Mouse (Mus musculus): ENCODE data around the gene B3gat3. TPM values are rescaled to one million over a fixed set of nuclear protein-coding genes. Genes with fewer than 3 reads are reported as not detected.

B3gat3 gene
- polyA plus RNA-seq, 1 experiment from 2014 or later, result 20.1 TPM

GRCm38 (mm10) chr19:8929224-8930088, 9.3 kb downstream of the B3gat3 start, which contains the start of the genes Rom1 and Eml3:
TSS of gene Rom1 (minus strand) at chr19:8929356.
TSS of gene Eml3 (plus strand) at chr19:8929552.
- Histone ChIP-seq H3K4me3 (replicated peaks) (peak within 1 kb of the TSS; percentile 79), H3K4me2 (peak within 1 kb of the TSS; percentile 85), H3K27ac (peak within 1 kb of the TSS; percentile 90), H3K9me3 (replicated peaks) (no peaks in the 10 kb centered on the region), H3K27me3 (no peaks in the 10 kb centered on the region), H3K4me1 (replicated peaks) (peaks cover 51% of the 10 kb centered on the region), H3K36me3 (peaks cover 59% of the 10 kb centered on the region), H3K9ac (peak within 1 kb of the TSS; percentile 81)
- ATAC-seq (ENCODE audit: low read depth), result peak; percentile 78
- WGBS (ENCODE audit: insufficient replicate concordance), result under 1% methylated on average over 70 of the region's 74 CpGs
- DNase-seq, result peak; percentile 80

GRCm38 (mm10) chr19:8930117-8930516, 9.9 kb downstream of the B3gat3 start:
- Histone ChIP-seq H3K9ac (peak overlapping the region; percentile 81), H3K4me1 (replicated peaks) (peaks cover 49% of the 10 kb centered on the region), H3K4me2 (peak overlapping the region; percentile 85), H3K27ac (peak overlapping the region; percentile 90), H3K27me3 (no peaks in the 10 kb centered on the region), H3K9me3 (replicated peaks) (no peaks in the 10 kb centered on the region), H3K4me3 (replicated peaks) (peak overlapping the region; percentile 79), H3K36me3 (peaks cover 64% of the 10 kb centered on the region)
- DNase-seq (no peak), ATAC-seq (ENCODE audit: low read depth) (no peak)
- 9% methylated on average over 11 of the region's 11 CpGs for WGBS (ENCODE audit: insufficient replicate concordance)

- H3K4me2 ChIP-seq, result peak overlapping the region; percentile 85
- no peak for DNase-seq
- ATAC-seq (ENCODE audit: low read depth), result no peak
- peak overlapping the region; percentile 79 for H3K4me3 ChIP-seq (replicated peaks)
- H3K27ac ChIP-seq, result no peak overlapping the region
- peaks cover 63% of the 10 kb centered on the region for H3K36me3 ChIP-seq
- peak overlapping the region; percentile 81 for H3K9ac ChIP-seq
- H3K9me3 ChIP-seq (replicated peaks), result no peaks in the 10 kb centered on the region
- WGBS (ENCODE audit: insufficient replicate concordance), result 78% methylated on average over 7 of the region's 7 CpGs
- peaks cover 48% of the 10 kb centered on the region for H3K4me1 ChIP-seq (replicated peaks)
- H3K27me3 ChIP-seq, result no peaks in the 10 kb centered on the region
These were observed 10.6 kb downstream of the B3gat3 start for GRCm38 (mm10) chr19:8930771-8931170.

- Histone ChIP-seq H3K9me3 (replicated peaks) (no peaks in the 10 kb centered on the region), H3K9ac (no peak overlapping the region), H3K36me3 (peaks cover 79% of the 10 kb centered on the region), H3K27ac (no peak overlapping the region), H3K4me1 (replicated peaks) (peaks cover 16% of the 10 kb centered on the region), H3K4me3 (replicated peaks) (no peak overlapping the region), H3K27me3 (no peaks in the 10 kb centered on the region), H3K4me2 (no peak overlapping the region)
- 89% methylated on average over 2 of the region's 2 CpGs for WGBS (ENCODE audit: insufficient replicate concordance)
- DNase-seq (no peak), ATAC-seq (ENCODE audit: low read depth) (no peak)
These were observed 16.6 kb downstream of the B3gat3 start for GRCm38 (mm10) chr19:8936736-8937135.

GRCm38 (mm10) chr19:8940526-8941133, 20.5 kb downstream of the B3gat3 start:
- Histone ChIP-seq H3K4me3 (replicated peaks) (peak overlapping the region; percentile 98; the same call in 1 of the 2 replicates), H3K9ac (peak overlapping the region; percentile 100; the same call in 1 of the 2 replicates), H3K27ac (peak overlapping the region; percentile 98; the same call in 1 of the 2 replicates), H3K36me3 (peaks cover 67% of the 10 kb centered on the region), H3K27me3 (no peaks in the 10 kb centered on the region), H3K9me3 (replicated peaks) (no peaks in the 10 kb centered on the region), H3K4me1 (replicated peaks) (peaks cover 45% of the 10 kb centered on the region), H3K4me2 (peak overlapping the region; percentile 78)
- DNase-seq, result no peak
- ATAC-seq (ENCODE audit: low read depth), result no peak
- 78% methylated on average over 15 of the region's 15 CpGs for WGBS (ENCODE audit: insufficient replicate concordance)

- Histone ChIP-seq H3K27ac (peak overlapping the region; percentile 98), H3K4me1 (replicated peaks) (peaks cover 50% of the 10 kb centered on the region), H3K9ac (peak overlapping the region; percentile 100), H3K4me3 (replicated peaks) (peak overlapping the region; percentile 98), H3K36me3 (peaks cover 67% of the 10 kb centered on the region), H3K4me2 (peak overlapping the region; percentile 78), H3K9me3 (replicated peaks) (no peaks in the 10 kb centered on the region), H3K27me3 (no peaks in the 10 kb centered on the region)
- WGBS (ENCODE audit: insufficient replicate concordance), result 41% methylated on average over 10 of the region's 10 CpGs
- DNase-seq (no peak), ATAC-seq (ENCODE audit: low read depth) (no peak; the same call in 1 of the 2 replicates)
These were observed 21.0 kb downstream of the B3gat3 start for GRCm38 (mm10) chr19:8941136-8941514.

GRCm38 (mm10) chr19:8941515-8942217, 21.5 kb downstream of the B3gat3 start, which contains the start of gene Mta2:
TSS of gene Mta2 (plus strand) at chr19:8941875.
- DNase-seq, result peak; percentile 91
- peak; percentile 89 for ATAC-seq (ENCODE audit: low read depth)
- under 1% methylated on average over 64 of the region's 64 CpGs for WGBS (ENCODE audit: insufficient replicate concordance)
- Histone ChIP-seq H3K9me3 (replicated peaks) (no peaks in the 10 kb centered on the region), H3K4me1 (replicated peaks) (peaks cover 55% of the 10 kb centered on the region), H3K27me3 (no peaks in the 10 kb centered on the region), H3K4me2 (peak within 1 kb of the TSS; percentile 78), H3K9ac (peak within 1 kb of the TSS; percentile 100), H3K27ac (peak within 1 kb of the TSS; percentile 98), H3K4me3 (replicated peaks) (peak within 1 kb of the TSS; percentile 98), H3K36me3 (peaks cover 67% of the 10 kb centered on the region)

- under 1% methylated on average over 46 of the region's 46 CpGs for WGBS (ENCODE audit: insufficient replicate concordance)
- H3K36me3 ChIP-seq, result peaks cover 67% of the 10 kb centered on the region
- DNase-seq (no peak), ATAC-seq (ENCODE audit: low read depth) (peak; percentile 35)
- H3K27ac ChIP-seq, result peak overlapping the region; percentile 98
- no peaks in the 10 kb centered on the region for H3K27me3 ChIP-seq
- H3K4me1 ChIP-seq (replicated peaks), result peaks cover 63% of the 10 kb centered on the region
- H3K9me3 ChIP-seq (replicated peaks), result no peaks in the 10 kb centered on the region
- H3K9ac ChIP-seq, result peak overlapping the region; percentile 100
- H3K4me3 ChIP-seq (replicated peaks), result peak overlapping the region; percentile 98
- H3K4me2 ChIP-seq, result peak overlapping the region; percentile 78
These were observed 22.2 kb downstream of the B3gat3 start for GRCm38 (mm10) chr19:8942276-8942964.

GRCm38 (mm10) chr19:8943047-8943446, 22.9 kb downstream of the B3gat3 start:
- ATAC-seq (ENCODE audit: low read depth) (no peak), DNase-seq (no peak)
- 33% methylated on average over 2 of the region's 2 CpGs for WGBS (ENCODE audit: insufficient replicate concordance)
- Histone ChIP-seq H3K27ac (peak overlapping the region; percentile 98), H3K4me3 (replicated peaks) (peak overlapping the region; percentile 98), H3K4me2 (peak overlapping the region; percentile 78), H3K27me3 (no peaks in the 10 kb centered on the region), H3K9me3 (replicated peaks) (no peaks in the 10 kb centered on the region), H3K4me1 (replicated peaks) (peaks cover 66% of the 10 kb centered on the region), H3K9ac (peak overlapping the region; percentile 100), H3K36me3 (peaks cover 69% of the 10 kb centered on the region)

GRCm38 (mm10) chr19:8944062-8944461, 23.9 kb downstream of the B3gat3 start:
- no peaks in the 10 kb centered on the region for H3K9me3 ChIP-seq (replicated peaks)
- peak overlapping the region; percentile 98 for H3K4me3 ChIP-seq (replicated peaks)
- peaks cover 66% of the 10 kb centered on the region for H3K4me1 ChIP-seq (replicated peaks)
- WGBS (ENCODE audit: insufficient replicate concordance), result 6% methylated on average over 5 of the region's 5 CpGs
- H3K4me2 ChIP-seq, result peak overlapping the region; percentile 78
- peak overlapping the region; percentile 98 for H3K27ac ChIP-seq
- DNase-seq (peak; percentile 54), ATAC-seq (ENCODE audit: low read depth) (peak; percentile 49)
- no peaks in the 10 kb centered on the region for H3K27me3 ChIP-seq
- peak overlapping the region; percentile 100 for H3K9ac ChIP-seq
- H3K36me3 ChIP-seq, result peaks cover 69% of the 10 kb centered on the region
